Mouse (Mus musculus): Measurements from ENCODE around the gene Mrfap1. TPM values are rescaled to one million over a fixed set of nuclear protein-coding genes. Genes with fewer than 3 reads are reported as not detected.

Gene Mrfap1
- total RNA-seq, 2 experiments from 2014 or later, result 495 to 515 TPM

- DNase-seq (ENCODE audit: low spot score in 2 of 2), result no peak
Measured at GRCm38 (mm10) chr5:36791861-36792260, 4.7 kb downstream of the Mrfap1 start.

- DNase-seq (ENCODE audit: low spot score in 2 of 2), result no peak
Measured at GRCm38 (mm10) chr5:36786052-36786451, 10.5 kb downstream of the Mrfap1 start.

GRCm38 (mm10) chr5:36779512-36779911 lies 17.1 kb downstream of the Mrfap1 start:
- no peak for DNase-seq (ENCODE audit: low spot score in 2 of 2)

GRCm38 (mm10) chr5:36778901-36779300 lies 17.7 kb downstream of the Mrfap1 start:
- DNase-seq (ENCODE audit: low spot score in 2 of 2), result no peak

GRCm38 (mm10) chr5:36777186-36777585 lies 19.4 kb downstream of the Mrfap1 start:
- no peak for DNase-seq (ENCODE audit: low spot score in 2 of 2)

DNA sequence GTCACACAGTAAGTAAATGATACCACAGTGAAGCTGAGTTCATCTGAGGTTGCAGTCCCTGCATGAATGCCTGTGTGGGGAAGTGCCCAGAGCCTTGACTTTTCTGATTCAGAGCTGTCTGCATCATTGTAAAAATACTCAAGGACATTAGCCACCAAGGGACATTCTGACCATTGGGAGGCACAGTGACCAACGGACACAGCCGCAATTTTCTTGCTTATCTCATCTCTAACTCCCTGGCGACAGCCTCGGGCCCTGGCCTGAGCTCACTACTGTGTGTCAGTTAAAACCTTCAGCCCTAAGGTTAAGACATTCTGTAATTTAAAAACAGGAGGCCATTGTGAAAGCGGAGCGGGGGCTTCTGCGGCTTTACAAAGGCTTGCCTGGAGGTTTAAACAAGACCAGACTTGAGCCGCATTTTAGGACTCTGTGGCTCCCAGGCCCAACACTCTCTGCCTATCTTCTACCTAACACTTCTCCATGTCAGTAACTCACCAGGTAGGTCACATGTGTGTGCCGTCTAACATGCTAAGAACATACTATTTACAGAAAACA lies 20.5 kb downstream of the Mrfap1 start:
- DNase-seq (ENCODE audit: low spot score in 2 of 2), result peak in 1 of 2 experiments; percentile 34

GRCm38 (mm10) chr5:36775317-36775716 lies 21.3 kb downstream of the Mrfap1 start:
- DNase-seq (ENCODE audit: low spot score in 2 of 2), result no peak

DNA sequence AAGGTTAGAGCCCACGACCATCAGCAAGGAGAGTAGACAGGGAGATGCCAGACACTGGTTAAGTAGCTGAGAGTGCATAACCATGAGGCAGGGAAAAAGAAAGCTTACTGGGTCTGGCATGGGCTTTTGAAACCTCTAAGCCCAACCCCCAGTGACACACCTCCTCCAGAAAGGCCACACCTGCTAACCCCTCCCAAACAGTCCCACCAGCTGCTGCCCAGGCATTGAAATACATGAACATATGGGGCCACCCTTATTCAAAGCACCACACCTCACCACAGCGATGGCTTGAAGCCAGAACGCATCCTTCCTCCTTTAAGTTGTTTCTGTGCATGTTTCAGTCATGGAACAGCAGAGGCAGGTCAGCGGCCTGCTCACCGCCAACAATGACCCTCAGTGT lies 24.0 kb downstream of the Mrfap1 start:
- no peak for DNase-seq (ENCODE audit: low spot score in 2 of 2)

DNA sequence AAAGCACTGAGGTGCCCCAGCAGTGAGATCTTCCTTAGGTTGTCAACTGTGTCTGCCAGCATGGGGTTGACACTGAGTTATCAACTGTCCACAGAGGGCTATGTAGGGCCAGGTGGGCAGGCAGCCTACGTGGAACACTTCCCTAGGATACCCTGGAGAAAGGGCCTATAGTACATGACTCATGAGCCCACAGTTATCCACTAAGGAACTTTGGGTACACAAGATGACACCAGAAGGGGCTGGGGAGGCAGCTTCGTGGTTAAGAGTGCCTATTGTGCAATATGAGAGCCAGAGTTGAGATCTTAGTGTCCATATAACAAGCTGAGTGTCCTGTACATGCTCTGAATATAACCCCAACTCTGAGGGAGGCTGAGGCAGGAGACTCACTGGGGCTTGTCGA lies 27.0 kb downstream of the Mrfap1 start:
- no peak for DNase-seq (ENCODE audit: low spot score in 2 of 2)

DNA sequence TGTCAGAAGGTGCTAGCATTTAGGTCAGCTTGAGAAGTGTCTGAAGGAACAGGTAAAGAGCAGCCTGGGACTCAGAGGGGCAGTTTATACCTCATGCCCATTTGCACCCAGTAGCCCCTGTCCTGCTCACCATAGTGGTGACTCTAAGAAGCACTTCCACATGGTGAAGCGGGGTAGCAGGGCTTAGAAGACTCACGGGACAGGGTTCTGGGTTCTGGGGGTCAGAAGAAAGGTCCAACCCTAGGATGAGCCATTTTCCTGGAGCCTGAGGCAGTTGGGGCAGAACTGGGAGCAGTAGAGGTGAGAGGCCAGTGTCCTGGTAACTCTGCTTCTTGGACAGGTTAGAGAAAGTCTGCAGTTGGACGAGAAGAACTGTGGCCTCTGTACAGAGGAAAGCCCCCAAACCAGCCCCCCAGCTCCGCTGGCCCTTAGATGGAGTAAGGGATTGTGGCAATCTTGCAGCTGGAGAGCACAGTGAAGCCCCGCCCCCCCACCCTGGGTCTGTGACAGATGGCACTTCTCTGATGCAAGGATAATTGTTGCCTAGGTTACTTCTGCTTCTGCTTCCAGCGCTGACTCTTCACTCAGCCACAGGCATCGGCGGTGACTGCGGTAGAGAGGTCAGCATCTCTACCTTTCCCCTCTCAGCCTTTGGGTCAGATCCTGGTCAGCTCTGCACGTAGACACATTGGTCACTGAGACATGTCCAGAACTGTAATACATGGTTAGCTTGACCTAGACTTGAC lies 29.4 kb downstream of the Mrfap1 start:
- DNase-seq (ENCODE audit: low spot score in 2 of 2), result no peak

GRCm38 (mm10) chr5:36759848-36760247 lies 36.7 kb downstream of the Mrfap1 start:
- DNase-seq (ENCODE audit: low spot score in 2 of 2), result no peak

DNA sequence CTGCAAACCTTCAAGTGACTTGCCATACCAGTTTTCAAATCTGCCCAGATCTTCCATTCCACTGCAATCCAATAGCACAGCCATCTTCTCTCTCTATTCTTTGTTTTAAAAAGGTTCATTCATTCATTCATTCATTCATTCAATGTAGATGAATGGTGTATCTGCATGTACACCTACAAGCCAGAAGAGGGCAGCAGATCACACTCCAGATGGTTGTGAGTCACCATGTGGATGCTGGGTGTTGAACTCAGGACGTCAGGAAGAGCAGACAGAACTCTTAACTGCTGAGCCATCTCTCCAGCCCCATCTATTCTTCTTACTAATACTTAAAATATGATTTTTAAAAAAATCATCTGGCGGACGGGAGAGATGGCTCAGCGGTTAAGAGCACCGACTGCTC lies 39.5 kb downstream of the Mrfap1 start:
- DNase-seq (ENCODE audit: low spot score in 2 of 2), result no peak

- no peak for DNase-seq (ENCODE audit: low spot score in 2 of 2)
Measured at GRCm38 (mm10) chr5:36750119-36751078, 46.2 kb downstream of the Mrfap1 start.

- DNase-seq (ENCODE audit: low spot score in 2 of 2), result peak; percentile 75 to 76
Measured at GRCm38 (mm10) chr5:36748536-36749061, 48.0 kb downstream of the Mrfap1 start, which contains the start of gene Bloc1s4. TSS of gene Bloc1s4 (minus strand) at chr5:36748650.

DNA sequence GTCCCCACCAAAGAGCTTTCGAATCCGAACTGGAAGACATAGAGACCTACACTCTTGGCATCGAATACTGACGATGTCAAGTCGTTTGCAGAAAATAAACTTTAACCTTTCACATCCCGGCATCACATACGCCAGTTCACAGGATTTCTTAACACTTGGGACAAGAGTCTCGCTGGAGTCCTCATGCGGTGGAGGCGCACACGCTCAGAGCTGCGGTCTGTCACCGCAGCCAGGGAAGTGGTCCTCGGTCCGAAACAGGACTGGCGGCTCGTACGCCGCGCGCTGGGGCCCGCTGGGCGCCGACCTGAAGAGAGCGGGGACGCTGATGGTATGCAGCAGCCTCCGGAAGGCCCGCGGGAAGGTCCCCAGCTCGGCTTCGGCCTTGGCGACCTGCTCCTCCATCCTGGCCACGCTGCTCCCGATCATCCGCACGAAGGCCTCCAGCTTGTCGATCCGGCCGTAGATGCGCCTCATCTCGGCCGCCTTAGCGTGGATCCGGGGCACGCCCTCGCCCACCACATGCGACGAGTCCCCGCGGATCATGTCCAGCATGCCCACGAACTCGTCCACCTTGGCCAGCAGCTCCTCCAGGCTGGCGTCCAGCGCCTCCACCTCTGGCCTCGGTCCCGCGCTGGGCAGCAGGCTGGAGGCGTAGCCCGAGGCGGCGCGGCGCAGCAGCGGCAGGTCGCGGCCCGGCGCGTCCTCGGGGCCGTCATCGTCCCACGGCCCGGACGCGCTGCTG lies 48.6 kb downstream of the Mrfap1 start:
- no peak for DNase-seq (ENCODE audit: low spot score in 2 of 2)

GRCm38 (mm10) chr5:36747071-36747470 lies 49.5 kb downstream of the Mrfap1 start:
- no peak for DNase-seq (ENCODE audit: low spot score in 2 of 2)

Other genes starting within 250 kb of the Mrfap1 start
- gene Tbc1d14, start 203.5 kb downstream of the Mrfap1 start, total RNA-seq (2021), result 10 to 100 TPM; 50.3 to 65.3 TPM
- 10 to 100 TPM; 55.2 to 62.3 TPM for gene D5Ertd579e, start 100.7 kb downstream of the Mrfap1 start, total RNA-seq (2021)
- gene Bloc1s4, start 48.1 kb downstream of the Mrfap1 start, total RNA-seq (2021), result 10 to 100 TPM; 25.7 to 27.5 TPM
- gene Man2b2, start 33.9 kb upstream of the Mrfap1 start, total RNA-seq (2021), result 10 to 100 TPM; 60.2 to 62.4 TPM
- gene Ppp2r2c, start 71.7 kb upstream of the Mrfap1 start, total RNA-seq (2021), result 10 to 100 TPM; 12.8 to 12.9 TPM
- 10 to 100 TPM; 16.6 to 18.5 TPM for gene Wfs1, start 192.4 kb upstream of the Mrfap1 start, total RNA-seq (2021)

All from adrenal gland, postnatal 4 days (tissue).